Comparison of ENCODE assay signal across 9 mouse cellular contexts in the genomic region with DNA sequence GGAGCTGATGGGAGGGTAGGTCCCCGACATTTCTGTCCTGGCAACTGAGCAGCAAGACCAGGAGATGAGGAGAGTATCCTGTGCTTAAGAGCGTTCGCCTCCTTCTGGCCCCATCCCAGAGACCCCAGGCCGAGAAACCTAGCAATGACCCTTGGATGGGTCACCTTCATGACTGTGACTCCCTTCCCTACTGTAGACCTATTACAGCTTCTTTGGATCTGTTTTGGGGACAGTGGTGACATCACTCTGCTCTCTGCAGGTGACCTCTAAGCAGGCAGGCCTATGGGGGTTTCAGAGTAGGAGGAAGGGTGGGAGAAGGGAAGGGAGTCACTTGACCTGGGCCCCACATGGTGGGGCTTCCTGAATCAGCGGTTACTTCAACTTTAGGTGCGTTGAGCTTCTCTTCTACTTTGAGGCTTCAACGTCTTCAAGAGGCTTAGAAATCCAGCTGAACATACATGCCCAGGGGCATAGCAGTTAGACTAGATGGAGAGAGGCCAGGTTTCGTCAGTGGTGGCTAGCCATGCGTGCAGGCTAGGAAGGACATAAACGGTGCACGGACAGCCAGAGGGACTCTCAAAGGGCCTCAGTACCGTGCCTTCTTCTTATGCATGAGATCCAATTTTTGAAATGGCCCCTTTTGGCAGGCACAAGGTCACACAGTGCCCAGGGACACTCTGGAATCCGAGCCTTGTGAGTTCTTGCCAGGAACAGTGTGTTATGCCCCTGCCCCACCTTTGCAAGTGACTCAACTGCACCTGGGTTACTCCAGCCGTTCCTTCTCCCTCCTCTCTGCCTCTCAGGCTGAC. TPM values are rescaled to one million over a fixed set of nuclear protein-coding genes. Genes with fewer than 3 reads are reported as not detected.
DNase-seq lines count a peak whose midpoint lies in the region; ATAC-seq and TF ChIP-seq lines count a peak whose summit lies in the region.
"Had no signal": no experiment of that assay in that cellular context is flagged by ENCODE, and none has a peak within 500 bp of the region (broad histone marks: within the 10 kb centered on the region; RNA-seq: fewer than 3 reads in every experiment).

No protein-coding gene starts in this region.

- peak overlapping the region; percentile 84 for H3K27ac ChIP-seq in embryonic facial prominence, embryonic 10.5 days (replicated peaks)
- H3K27ac ChIP-seq in hindbrain, embryonic 16.5 days (ENCODE audit: low read depth, low read length): peak overlapping the region; percentile 85; the same call in 1 of the 2 replicates
- peak overlapping the region; percentile 83 for H3K27ac ChIP-seq in lung, embryonic 15.5 days
- H3K27ac ChIP-seq: liver, embryonic 13.5 days had no signal

- DNase-seq in lung, adult 2 months: no peak
- DNase-seq in lung, postnatal 4 days: no peak
- DNase-seq in embryonic facial prominence, embryonic 10.5 days (ENCODE audit: low spot score): peak; percentile 17
- peak; percentile 19 for DNase-seq in urinary bladder, postnatal 25 days (ENCODE audit: low spot score)
- DNase-seq in frontal cortex, postnatal 25 days (ENCODE audit: low spot score in 2 of 2): no peak
- no peak for DNase-seq in spleen, postnatal 4 days (ENCODE audit: low spot score in 2 of 2)
- DNase-seq: liver, embryonic 13.5 days had no signal

- H3K36me3 ChIP-seq in embryonic facial prominence, embryonic 10.5 days (replicated peaks): peaks cover 3% of the 10 kb centered on the region; the same call in 1 of the 2 replicates
- no peaks in the 10 kb centered on the region for H3K36me3 ChIP-seq in hindbrain, embryonic 16.5 days (ENCODE audit: control insufficient read depth, insufficient read depth, low read length)
- no peaks in the 10 kb centered on the region for H3K36me3 ChIP-seq in lung, embryonic 15.5 days
- H3K36me3 ChIP-seq: liver, embryonic 13.5 days had no signal

- H3K9me3 ChIP-seq in embryonic facial prominence, embryonic 10.5 days: no peaks in the 10 kb centered on the region
- H3K9me3 ChIP-seq in hindbrain, embryonic 16.5 days (ENCODE audit: control insufficient read depth, low read length): no peaks in the 10 kb centered on the region
- H3K9me3 ChIP-seq in lung, embryonic 15.5 days: no peaks in the 10 kb centered on the region
- H3K9me3 ChIP-seq: liver, embryonic 13.5 days had no signal

- no peaks in the 10 kb centered on the region for H3K4me1 ChIP-seq in lung, adult 2 months (ENCODE audit: control insufficient read depth, insufficient read depth, low read length)
- H3K4me1 ChIP-seq in embryonic facial prominence, embryonic 10.5 days: peaks cover 42% of the 10 kb centered on the region
- H3K4me1 ChIP-seq in hindbrain, embryonic 16.5 days (ENCODE audit: control insufficient read depth, insufficient read depth, low read depth, low read length): peaks cover 23% of the 10 kb centered on the region
- H3K4me1 ChIP-seq in lung, embryonic 15.5 days: peaks cover 17% of the 10 kb centered on the region
- H3K4me1 ChIP-seq: liver, embryonic 13.5 days had no signal

- H3K4me3 ChIP-seq in lung, adult 2 months (replicated peaks; ENCODE audit: extremely low read depth, low read depth, low read length): peak overlapping the region; percentile 68
- H3K4me3 ChIP-seq in embryonic facial prominence, embryonic 10.5 days: peak overlapping the region; percentile 66
- peak overlapping the region; percentile 72 for H3K4me3 ChIP-seq in hindbrain, embryonic 16.5 days (ENCODE audit: low read length)
- peak overlapping the region; percentile 54 for H3K4me3 ChIP-seq in lung, embryonic 15.5 days

- H3K9ac ChIP-seq in hindbrain, embryonic 16.5 days (ENCODE audit: low read depth, low read length): peak overlapping the region; percentile 84
- peak overlapping the region; percentile 53 for H3K9ac ChIP-seq in lung, embryonic 15.5 days
- H3K9ac ChIP-seq: liver, embryonic 13.5 days had no signal

- TF ChIP-seq CTCF in lung, adult 2 months (IDR thresholded peaks at IDR 0.05; ENCODE audit: insufficient read depth, low read length): no peak

- H3K4me2 ChIP-seq in hindbrain, embryonic 16.5 days (ENCODE audit: low read length): peak overlapping the region; percentile 93
- H3K4me2 ChIP-seq in lung, embryonic 15.5 days: peak overlapping the region; percentile 71

- TF ChIP-seq POLR2A in lung, adult 2 months (IDR thresholded peaks at IDR 0.05; ENCODE audit: borderline replicate concordance, extremely low read depth, low read depth, low read length): no peak

- 25% methylated on average over 14 of the region's 14 CpGs for WGBS in lung, adult 2 months
- 8% methylated on average over 14 of the region's 14 CpGs for WGBS in embryonic facial prominence, embryonic 10.5 days
- 9% methylated on average over 14 of the region's 14 CpGs for WGBS in hindbrain, embryonic 16.5 days
- 22% methylated on average over 14 of the region's 14 CpGs for WGBS in lung, embryonic 15.5 days

- ATAC-seq in hindbrain, embryonic 16.5 days: no peak; the same call in 1 of the 2 replicates
- no peak for ATAC-seq in lung, embryonic 15.5 days (ENCODE audit: borderline replicate concordance, extremely low read depth, low FRiP score, low TSS enrichment)

- peaks cover 80% of the 10 kb centered on the region for H3K27me3 ChIP-seq in embryonic facial prominence, embryonic 10.5 days (replicated peaks; ENCODE audit: low read depth, poor library complexity, severe bottlenecking)
- peaks cover 2% of the 10 kb centered on the region; the same call in 1 of the 2 replicates for H3K27me3 ChIP-seq in hindbrain, embryonic 16.5 days (replicated peaks; ENCODE audit: control insufficient read depth, insufficient read depth, low read length)
- peaks cover 51% of the 10 kb centered on the region for H3K27me3 ChIP-seq in lung, embryonic 15.5 days

RNA-seq across cellular contexts. Expression of gene Kcnk1, which starts 1.3 kb away (rescaled TPM):
- 14.7 and 23.9 TPM in 2 replicates for polyA plus RNA-seq in lung, adult 2 months (2012; rRNA removed)
- polyA plus RNA-seq in embryonic facial prominence, embryonic 10.5 days (2016; fragmentation: Nextera tagmentation; extraction: Ambion mirVana): 17.0 and 17.9 TPM in 2 replicates
- polyA plus RNA-seq in hindbrain, embryonic 16.5 days (2015; fragmentation: Nextera tagmentation; extraction: Ambion mirVana): 29.3 and 32.7 TPM in 2 replicates
- polyA plus RNA-seq in lung, embryonic 15.5 days (2015; fragmentation: Nextera tagmentation; extraction: Ambion mirVana): 52.9 and 54.4 TPM in 2 replicates

Comparison
In these comparisons a context has a peak if more than half of its experiments do, and no peak if none do; other contexts are left out.
1. DNase-seq: peak in embryonic facial prominence, embryonic 10.5 days (single experiment) and urinary bladder, postnatal 25 days (single experiment); none in lung, adult 2 months (single experiment), lung, postnatal 4 days (0 of 2), frontal cortex, postnatal 25 days (0 of 2) and spleen, postnatal 4 days (0 of 2).
2. Peak in every context shown above with its lines, with median percentiles within 50 percentile points of each other: H3K4me3 ChIP-seq and H3K27ac ChIP-seq.